Mouse (Mus musculus) MEL (cell line): ENCODE measurements at regions not wholly inside any gene's neighbourhood (a gene's known extent, or its start where the extent isn't known, plus 50 kb on each side); places are given as distances from the start of the nearest gene placed in this dataset.

Experiments
- DNase-seq: peaks from one replicate; pipeline ENCODE4 v3.0.0; 2011; ENCODE audit warnings: low read depth, low spot score
- H3K27ac ChIP-seq: 2 replicates; pipeline ENCODE4 v1.5.1; 2012; ENCODE audit warnings: low read depth, mild to moderate bottlenecking, control low read depth, low read length, moderate library complexity; ENCODE audit not compliant: control insufficient read depth
- H3K27me3 ChIP-seq, 2 experiments: fragments of 150-350 bp in 1 of 2; sonication (generic) in 1 of 2; 2 replicates each; pipeline ENCODE4 v1.6.1; 2012; ENCODE audit warnings: low read length in 2 of 2, mild to moderate bottlenecking in 2 of 2, improper control_type of control experiment in 1 of 2, moderate library complexity in 1 of 2; ENCODE audit not compliant: insufficient read depth in 2 of 2, control insufficient read depth in 1 of 2
- H3K36me3 ChIP-seq, 2 experiments: 2 replicates each; pipeline ENCODE4 v1.6.1; 2012 to 2014; ENCODE audit warnings: low read length in 2 of 2, improper control_type of control experiment in 1 of 2, inconsistent platforms in 1 of 2, mild to moderate bottlenecking in 1 of 2; ENCODE audit not compliant: insufficient read depth in 2 of 2, control insufficient read depth in 1 of 2
- H3K4me1 ChIP-seq, 2 experiments: fragments of 150-350 bp in 1 of 2; sonication (generic) in 1 of 2; 2 replicates each; pipeline ENCODE4 v1.6.1; 2012; ENCODE audit warnings: low read length in 2 of 2, improper control_type of control experiment in 1 of 2, mild to moderate bottlenecking in 1 of 2; ENCODE audit not compliant: insufficient read depth in 2 of 2, control insufficient read depth in 1 of 2
- H3K4me3 ChIP-seq, 2 experiments: fragments of 150-350 bp in 1 of 2; sonication (generic) in 1 of 2; 2 replicates each; pipeline ENCODE4 v1.5.1; 2012; ENCODE audit warnings: low read depth in 2 of 2, low read length in 2 of 2, mild to moderate bottlenecking in 2 of 2, moderate library complexity in 2 of 2, control low read depth in 1 of 2, improper control_type of control experiment in 1 of 2; ENCODE audit not compliant: control insufficient read depth in 1 of 2, insufficient read depth in 1 of 2
- H3K79me2 ChIP-seq: 2 replicates; pipeline ENCODE4 v1.6.1; 2012; ENCODE audit warnings: mild to moderate bottlenecking, low read length, moderate library complexity; ENCODE audit not compliant: control insufficient read depth, poor library complexity, insufficient read depth
- H3K9ac ChIP-seq: 2 replicates; pipeline ENCODE4 v1.6.1; 2012; ENCODE audit warnings: low read depth, mild to moderate bottlenecking, control low read depth, low read length, moderate library complexity; ENCODE audit not compliant: control insufficient read depth, poor library complexity, severe bottlenecking
- H3K9me3 ChIP-seq: fragments of 150-350 bp; sonication (generic); replicated peaks from 2 replicates; pipeline ENCODE4 v1.6.1; 2012; ENCODE audit warnings: mild to moderate bottlenecking, low read length, improper control_type of control experiment, moderate library complexity; ENCODE audit not compliant: insufficient read depth
- CHD1 ChIP-seq: IDR thresholded peaks from 2 replicates; pipeline ENCODE4 v1.6.1; 2012; ENCODE audit warnings: low read depth, mild to moderate bottlenecking, inconsistent platforms, low read length, improper control_type of control experiment
- CTCF ChIP-seq, 3 experiments: IDR thresholded peaks in 2 of 3; conservative IDR thresholded peaks in 1 of 3; 2 replicates each; pipeline ENCODE4 v1.5.1; 2011 to 2012; ENCODE audit warnings: low read length in 3 of 3, low read depth in 2 of 3, mild to moderate bottlenecking in 2 of 3, improper control_type of control experiment in 1 of 3, inconsistent platforms in 1 of 3, mixed read lengths in 1 of 3, moderate library complexity in 1 of 3; ENCODE audit not compliant: control insufficient read depth in 1 of 3, insufficient read depth in 1 of 3, poor library complexity in 1 of 3, severe bottlenecking in 1 of 3
- EP300 ChIP-seq, 2 experiments: IDR thresholded peaks; 2 replicates each; pipeline ENCODE4 v1.6.1; 2011; ENCODE audit warnings: improper control_type of control experiment in 2 of 2, low read length in 2 of 2, low read depth in 1 of 2, mild to moderate bottlenecking in 1 of 2
- GABPA ChIP-seq: IDR thresholded peaks from 2 replicates; pipeline ENCODE4 v1.6.1; 2012; ENCODE audit warnings: low read depth, mild to moderate bottlenecking, inconsistent platforms, low read length, improper control_type of control experiment, moderate library complexity
- JUND ChIP-seq: IDR thresholded peaks from 2 replicates; pipeline ENCODE4 v1.6.1; 2011; ENCODE audit warnings: low read depth, mild to moderate bottlenecking, improper control_type of control experiment, low read length
- KAT2A ChIP-seq: conservative IDR thresholded peaks from 2 replicates; pipeline ENCODE4 v1.6.1; 2012; ENCODE audit warnings: low read depth, low read length, improper control_type of control experiment, inconsistent platforms
- MEF2A ChIP-seq: IDR thresholded peaks from 2 replicates; pipeline ENCODE4 v1.6.1; 2014; ENCODE audit warnings: low read depth, mild to moderate bottlenecking, inconsistent platforms, low read length, improper control_type of control experiment; ENCODE audit not compliant: poor library complexity, insufficient replicate concordance, severe bottlenecking; ENCODE audit errors: extremely low read depth
- NRF1 ChIP-seq: IDR thresholded peaks from 2 replicates; pipeline ENCODE4 v1.6.1; 2014; ENCODE audit warnings: low read depth, mild to moderate bottlenecking, inconsistent platforms, low read length, improper control_type of control experiment, moderate library complexity; ENCODE audit not compliant: poor library complexity, insufficient read depth, severe bottlenecking
- POLR2A ChIP-seq, 2 experiments: IDR thresholded peaks; 2 replicates each; pipeline ENCODE4 v1.6.1; 2011 to 2012; ENCODE audit warnings: low read length in 2 of 2, mild to moderate bottlenecking in 2 of 2, control low read depth in 1 of 2, improper control_type of control experiment in 1 of 2, low read depth in 1 of 2, moderate library complexity in 1 of 2; ENCODE audit not compliant: control insufficient read depth in 1 of 2, insufficient read depth in 1 of 2, poor library complexity in 1 of 2
- POLR2AphosphoS2 ChIP-seq: IDR thresholded peaks from 2 replicates; pipeline ENCODE4 v1.6.1; 2011; ENCODE audit warnings: low read length, improper control_type of control experiment
- POLR2AphosphoS5 ChIP-seq: IDR thresholded peaks from 2 replicates; pipeline ENCODE4 v1.6.1; 2012; ENCODE audit warnings: low read depth, borderline replicate concordance, mild to moderate bottlenecking, inconsistent platforms, low read length, moderate library complexity, mixed read lengths
- RAD21 ChIP-seq: IDR thresholded peaks from 2 replicates; pipeline ENCODE4 v1.6.1; 2011; ENCODE audit warnings: mild to moderate bottlenecking, low read depth, low read length, improper control_type of control experiment
- RCOR1 ChIP-seq: IDR thresholded peaks from 2 replicates; pipeline ENCODE4 v1.6.1; 2012; ENCODE audit warnings: low read depth, mild to moderate bottlenecking, inconsistent platforms, low read length, improper control_type of control experiment
- SMC3 ChIP-seq: IDR thresholded peaks from 2 replicates; pipeline ENCODE4 v1.6.1; 2011; ENCODE audit warnings: low read depth, low read length, improper control_type of control experiment
- TAL1 ChIP-seq: IDR thresholded peaks from 2 replicates; pipeline ENCODE4 v1.6.1; 2012; ENCODE audit warnings: mild to moderate bottlenecking, inconsistent platforms, low read length, moderate library complexity, mixed read lengths
- TBP ChIP-seq: IDR thresholded peaks from 2 replicates; pipeline ENCODE4 v1.8.0; 2011; ENCODE audit warnings: low read depth, low read length, improper control_type of control experiment
- USF1 ChIP-seq: IDR thresholded peaks from 2 replicates; pipeline ENCODE4 v1.6.1; 2014; ENCODE audit warnings: low read depth, mild to moderate bottlenecking, inconsistent platforms, low read length, improper control_type of control experiment, moderate library complexity
- USF2 ChIP-seq, 2 experiments: IDR thresholded peaks; 2 replicates each; pipeline ENCODE4 v1.6.1; 2011 to 2012; ENCODE audit warnings: improper control_type of control experiment in 2 of 2, low read length in 2 of 2, borderline replicate concordance in 1 of 2, inconsistent platforms in 1 of 2, low read depth in 1 of 2, mild to moderate bottlenecking in 1 of 2; ENCODE audit not compliant: insufficient read depth in 1 of 2

- no peak for TF ChIP-seq CHD1
- TF ChIP-seq CTCF (IDR thresholded peaks at IDR 0.05 in 2 of 3, conservative IDR thresholded peaks at IDR 0.05 in 1 of 3; ENCODE audit: control insufficient read depth in 1 of 3, insufficient read depth in 1 of 3, low read depth in 2 of 3, low read length in 3 of 3, poor library complexity in 1 of 3, severe bottlenecking in 1 of 3): no peak
- no peak for TF ChIP-seq RAD21
- TF ChIP-seq EP300 (IDR thresholded peaks at IDR 0.05; ENCODE audit: low read depth in 1 of 2, low read length in 2 of 2): no peak
- TF ChIP-seq JUND: no peak
- TF ChIP-seq TBP: no peak
- TF ChIP-seq USF1: no peak
- Histone ChIP-seq H3K27ac (no peak overlapping the region), H3K4me1 (no peaks in the 10 kb centered on the region), H3K79me2 (no peaks in the 10 kb centered on the region), H3K9me3 (no peaks in the 10 kb centered on the region), H3K27me3 (no peaks in the 10 kb centered on the region), H3K36me3 (no peaks in the 10 kb centered on the region), H3K4me3 (no peak overlapping the region), H3K9ac (no peak overlapping the region)
- no peak for DNase-seq
Observed at GRCm38 (mm10) chr1:107941601-107942270, 351.9 kb downstream of the Serpinb8 start.

GRCm38 (mm10) chr1:107946204-107946939 is 356.6 kb downstream of the Serpinb8 start:
- no peak overlapping the region for H3K4me3 ChIP-seq
- no peak for DNase-seq
- TF ChIP-seq POLR2A (IDR thresholded peaks at IDR 0.05; ENCODE audit: control insufficient read depth in 1 of 2, insufficient read depth in 1 of 2, low read depth in 1 of 2, low read length in 2 of 2, poor library complexity in 1 of 2) (no peak), POLR2AphosphoS5 (no peak), SMC3 (no peak), RCOR1 (no peak), POLR2AphosphoS2 (no peak), NRF1 (no peak), KAT2A (no peak), TAL1 (no peak), GABPA (no peak), USF2 (IDR thresholded peaks at IDR 0.05; ENCODE audit: borderline replicate concordance in 1 of 2, insufficient read depth in 1 of 2, low read depth in 1 of 2, low read length in 2 of 2) (no peak), MEF2A (no peak)
- TF ChIP-seq, all 39 proteins: peak for 0
- no peaks in the 10 kb centered on the region for H3K79me2 ChIP-seq
- H3K27me3 ChIP-seq: no peaks in the 10 kb centered on the region
- H3K9me3 ChIP-seq: no peaks in the 10 kb centered on the region; the same call in 1 of the 2 replicates
- no peaks in the 10 kb centered on the region for H3K36me3 ChIP-seq
- H3K27ac ChIP-seq: no peak overlapping the region
- H3K9ac ChIP-seq: no peak overlapping the region
- H3K4me1 ChIP-seq: no peaks in the 10 kb centered on the region
